Mouse (Mus musculus) WW6 (cell line): ENCODE measurements at regions not wholly inside any gene's neighbourhood (a gene's known extent, or its start where the extent isn't known, plus 50 kb on each side); places are given as distances from the start of the nearest gene placed in this dataset.

Source experiments
- DNase-seq: peaks from one replicate; pipeline ENCODE4 v3.0.0-alpha.2; 2013; ENCODE audit warnings: low read depth, low spot score

DNA sequence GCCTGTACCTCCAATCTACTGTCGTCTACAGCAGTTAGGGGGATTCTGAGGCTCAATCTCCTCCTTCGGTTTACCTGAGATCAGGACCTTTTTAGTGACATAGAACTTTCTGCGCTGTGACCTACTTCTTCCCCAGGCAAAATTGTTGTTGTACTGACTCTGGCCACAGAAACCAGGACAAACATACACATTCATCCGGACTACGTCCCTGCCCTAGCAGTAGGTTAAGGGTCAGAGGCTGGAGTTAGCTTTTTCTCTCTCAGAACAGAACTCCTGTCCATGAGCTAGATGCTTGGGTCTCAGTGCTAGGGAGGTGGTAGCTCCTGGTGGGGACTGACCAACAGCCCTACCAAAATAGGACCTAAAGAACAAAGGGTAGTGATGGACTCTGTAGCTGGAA is 180.2 kb downstream of the Rybp start:
- DNase-seq = no peak

DNA sequence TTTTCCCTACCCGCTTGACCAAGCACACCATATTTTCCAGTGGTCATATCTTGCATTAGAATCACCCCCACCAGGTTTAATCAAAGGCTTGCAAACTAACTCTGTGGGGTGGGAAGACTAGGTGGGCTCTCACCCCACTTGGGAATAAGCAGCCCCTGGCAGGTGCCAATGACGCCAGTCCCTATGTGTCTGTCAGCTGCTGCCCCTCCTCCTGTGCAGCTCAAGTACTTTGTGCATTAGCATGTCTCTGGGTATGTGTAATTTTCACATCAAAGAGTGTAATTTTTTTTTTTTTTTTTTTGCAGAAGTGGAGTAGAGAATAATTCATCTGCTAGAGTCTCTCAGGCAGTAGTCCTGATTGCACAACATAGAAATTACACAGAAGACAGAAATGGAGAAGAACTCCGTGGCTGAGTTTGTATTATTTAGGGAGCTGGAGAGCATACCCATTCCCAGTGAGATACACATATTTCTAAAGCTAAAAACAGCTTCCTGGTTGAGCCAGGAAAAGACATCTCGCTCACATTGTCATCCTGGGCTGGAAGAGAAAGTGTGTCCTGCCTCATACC is 186.6 kb downstream of the Rybp start:
- DNase-seq = no peak

DNA sequence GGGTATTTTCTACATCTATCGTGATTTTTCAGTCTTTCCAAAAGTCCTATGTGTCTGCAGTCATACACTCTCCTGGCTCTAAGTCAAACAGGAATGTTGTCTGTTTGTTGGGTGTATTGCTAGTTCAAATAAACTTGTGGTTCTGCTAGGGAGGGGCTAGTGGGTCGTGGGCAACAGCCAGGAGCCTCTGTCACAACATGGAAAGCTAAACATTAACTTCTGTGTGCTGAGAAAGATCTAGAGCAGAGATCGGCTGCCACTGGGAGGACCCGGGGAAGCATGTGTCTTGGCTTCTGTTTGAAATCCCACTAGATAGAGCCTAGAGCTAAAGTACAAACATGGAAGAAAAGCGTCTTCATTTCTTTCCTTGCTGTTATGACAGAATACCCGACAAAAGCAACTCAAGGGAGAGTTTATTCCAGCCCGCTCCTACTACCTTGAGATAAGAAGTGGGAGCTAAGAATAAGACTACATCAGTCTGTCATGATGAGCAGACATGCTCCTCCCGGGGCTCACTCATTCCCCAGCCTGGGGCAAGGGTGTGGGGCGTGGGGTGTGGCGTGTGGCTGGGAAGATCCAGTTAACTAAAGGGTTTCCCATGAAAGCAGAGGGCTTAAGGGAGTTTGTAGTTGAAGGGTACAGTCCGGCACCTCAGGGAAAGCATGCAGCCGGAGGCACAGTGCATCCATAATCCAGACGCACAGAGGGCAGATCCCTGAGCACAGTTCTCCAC is 190.7 kb downstream of the Rybp start:
- no peak for DNase-seq

DNA sequence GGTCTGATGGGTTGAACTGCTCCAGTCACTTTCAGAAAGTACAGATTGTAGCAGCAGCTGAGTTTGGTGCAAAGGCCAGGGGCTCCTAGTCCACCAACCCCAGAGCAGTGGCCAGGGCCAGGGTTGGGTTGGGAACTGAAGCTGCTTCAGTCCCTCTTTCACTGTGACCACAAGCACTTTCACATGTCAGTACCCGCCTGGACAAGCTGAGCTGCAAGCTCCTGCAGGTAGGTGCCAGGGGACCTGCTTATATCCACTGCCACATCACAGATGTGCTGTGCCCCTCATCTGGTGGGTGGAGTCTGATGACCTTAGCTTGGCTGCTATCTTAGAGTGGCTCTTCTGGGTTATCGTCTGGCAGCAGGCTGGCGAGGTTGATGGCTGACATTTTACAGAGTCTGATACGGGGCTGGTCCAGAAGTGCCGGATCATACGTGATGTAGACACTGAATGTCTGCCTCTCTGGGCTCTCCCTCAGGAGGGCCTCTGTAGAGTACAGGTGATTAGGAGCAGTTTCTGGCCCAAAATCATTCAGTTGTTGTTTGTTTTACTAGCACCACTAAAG is 192.6 kb downstream of the Rybp start:
- DNase-seq = no peak

DNA sequence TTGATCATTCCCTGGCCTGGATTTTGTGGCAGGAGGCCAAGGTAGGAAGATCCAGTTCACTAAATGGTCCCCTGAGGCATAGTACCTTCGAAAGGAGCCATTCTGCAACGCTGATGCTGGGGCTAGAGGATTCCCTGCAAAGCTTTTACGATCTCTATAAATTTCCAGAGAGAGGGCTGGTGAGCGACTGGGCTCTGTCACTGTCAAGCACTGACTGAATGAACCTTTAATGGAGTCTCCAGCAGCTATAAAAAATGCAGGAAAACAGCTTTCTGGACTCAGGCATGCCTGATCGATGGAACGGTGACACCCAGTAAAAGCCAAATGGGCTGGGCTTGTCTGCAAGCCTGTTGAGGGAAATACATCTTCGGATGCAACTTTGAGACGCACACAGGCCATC is 194.4 kb downstream of the Rybp start:
- no peak for DNase-seq

DNA sequence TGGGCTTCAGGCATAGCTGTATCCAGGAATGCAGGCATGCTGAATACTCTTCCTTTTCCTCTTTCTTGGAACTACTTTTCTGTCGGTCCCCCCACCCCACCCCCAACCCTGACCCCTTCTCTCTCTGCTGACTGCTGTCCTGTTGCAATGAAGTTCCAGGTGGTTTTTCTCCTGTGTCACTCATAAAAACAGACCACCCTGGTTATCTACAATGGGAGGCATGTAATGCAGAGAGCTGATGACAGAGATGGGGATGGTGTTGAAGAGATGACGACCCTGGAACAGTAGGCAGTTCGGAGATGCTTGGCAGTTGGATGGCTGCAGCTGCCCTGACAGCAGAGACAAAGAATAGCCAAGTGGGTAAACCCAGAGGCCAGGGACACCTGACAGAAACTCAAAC is 195.5 kb downstream of the Rybp start:
- no peak for DNase-seq

DNA sequence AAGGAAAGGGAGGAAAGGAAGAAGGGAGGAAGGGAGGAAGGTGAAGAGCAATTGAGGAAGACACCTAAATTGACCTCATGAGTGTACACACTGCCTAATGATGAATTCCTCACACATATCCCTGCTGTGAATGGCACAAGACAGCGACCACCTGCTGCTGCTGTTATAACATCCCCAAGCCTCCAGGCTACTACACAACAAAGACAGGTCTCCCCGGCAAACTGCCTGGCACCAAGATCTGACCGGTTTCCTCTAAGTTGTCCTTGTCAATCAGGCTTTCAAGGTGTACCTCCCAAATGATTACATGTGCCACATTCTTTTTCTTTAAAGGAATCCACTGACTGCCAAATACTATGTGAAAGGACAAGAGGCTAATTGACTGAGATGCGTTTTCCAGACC is 198.7 kb downstream of the Rybp start:
- no peak for DNase-seq

DNA sequence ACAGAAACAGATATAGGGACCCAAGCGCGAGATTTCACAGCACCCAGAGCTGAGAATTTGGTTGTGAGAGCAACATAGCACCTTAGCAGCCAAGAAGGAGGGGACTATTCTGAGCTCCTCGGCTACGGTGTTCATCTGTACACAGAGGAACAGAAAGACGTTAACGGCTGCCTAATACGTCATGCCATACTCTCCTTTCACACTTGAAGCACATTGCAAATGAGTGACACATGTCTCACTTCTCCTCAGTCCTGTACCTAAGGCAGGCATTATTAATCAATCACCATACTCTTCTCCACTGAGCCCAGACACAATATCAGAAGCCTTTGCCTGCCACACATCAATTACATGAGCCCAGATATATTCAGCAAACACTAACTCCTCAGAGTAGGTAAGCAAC is 200.5 kb downstream of the Rybp start:
- DNase-seq = no peak

DNA sequence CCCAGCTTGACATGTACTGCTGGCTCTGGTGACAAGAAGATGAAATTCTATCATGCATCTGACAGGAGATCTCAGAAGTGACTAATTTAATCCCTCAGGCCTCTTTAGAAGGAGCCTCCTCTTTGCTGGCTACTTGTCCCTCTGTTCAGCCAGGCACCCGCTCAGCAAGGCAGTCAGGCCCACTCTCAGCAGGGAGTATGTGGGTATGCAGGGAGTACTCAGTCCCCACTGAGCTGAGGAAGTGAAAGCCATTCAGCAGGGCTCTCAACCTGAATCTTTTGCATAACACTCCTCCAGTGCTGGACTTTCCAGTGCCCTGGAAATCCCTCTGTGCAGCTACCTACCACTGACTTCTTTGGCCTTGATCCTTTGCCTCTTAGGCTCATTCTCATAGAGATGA is 201.3 kb downstream of the Rybp start:
- DNase-seq = no peak

DNA sequence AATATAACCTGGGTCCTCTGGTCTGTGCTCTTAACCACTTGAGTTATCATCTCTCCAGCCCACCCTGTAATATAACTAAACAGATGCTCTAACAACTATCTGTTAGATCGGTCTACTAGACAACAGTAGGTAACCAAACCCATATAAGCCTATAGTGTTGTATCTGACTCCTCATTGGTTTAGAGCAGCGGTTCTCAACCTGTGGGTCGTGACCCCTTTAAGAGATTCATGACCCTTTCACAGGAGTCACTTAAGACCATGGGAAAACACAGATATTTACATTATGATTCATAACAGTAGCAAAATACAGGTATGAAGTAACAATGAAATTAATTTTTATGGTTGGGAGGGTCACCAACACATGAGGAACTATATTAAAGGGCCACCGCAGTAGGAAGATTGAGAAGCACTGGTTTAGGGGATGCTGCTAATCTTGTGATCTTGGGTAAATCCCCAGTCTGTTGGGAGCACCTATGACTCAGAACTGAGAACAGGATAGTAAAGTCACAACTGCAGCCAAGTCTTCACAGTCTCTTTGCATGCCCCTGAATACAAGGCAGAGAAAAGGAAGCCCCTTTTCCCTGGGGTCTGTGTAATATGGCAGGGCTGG is 203.3 kb downstream of the Rybp start:
- no peak for DNase-seq

DNA sequence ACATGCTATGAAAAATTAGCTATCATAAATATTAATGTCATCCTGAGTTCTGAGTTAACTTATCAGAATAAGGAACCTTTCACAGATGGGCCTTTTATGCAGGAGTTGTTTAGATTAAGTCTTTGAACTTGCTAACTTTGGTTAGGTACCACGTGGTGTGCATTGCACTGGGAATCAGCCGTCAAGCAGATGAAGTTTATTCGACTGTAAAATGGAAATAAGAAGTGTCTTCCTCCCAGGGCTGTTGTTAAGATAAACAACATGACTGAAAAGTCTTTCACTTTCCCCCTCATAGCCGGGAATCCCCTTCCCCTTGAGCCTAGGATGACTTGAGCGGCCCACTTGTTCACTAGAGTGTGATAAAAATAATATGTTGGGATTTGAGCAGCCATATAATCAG is 204.2 kb downstream of the Rybp start:
- no peak for DNase-seq

DNA sequence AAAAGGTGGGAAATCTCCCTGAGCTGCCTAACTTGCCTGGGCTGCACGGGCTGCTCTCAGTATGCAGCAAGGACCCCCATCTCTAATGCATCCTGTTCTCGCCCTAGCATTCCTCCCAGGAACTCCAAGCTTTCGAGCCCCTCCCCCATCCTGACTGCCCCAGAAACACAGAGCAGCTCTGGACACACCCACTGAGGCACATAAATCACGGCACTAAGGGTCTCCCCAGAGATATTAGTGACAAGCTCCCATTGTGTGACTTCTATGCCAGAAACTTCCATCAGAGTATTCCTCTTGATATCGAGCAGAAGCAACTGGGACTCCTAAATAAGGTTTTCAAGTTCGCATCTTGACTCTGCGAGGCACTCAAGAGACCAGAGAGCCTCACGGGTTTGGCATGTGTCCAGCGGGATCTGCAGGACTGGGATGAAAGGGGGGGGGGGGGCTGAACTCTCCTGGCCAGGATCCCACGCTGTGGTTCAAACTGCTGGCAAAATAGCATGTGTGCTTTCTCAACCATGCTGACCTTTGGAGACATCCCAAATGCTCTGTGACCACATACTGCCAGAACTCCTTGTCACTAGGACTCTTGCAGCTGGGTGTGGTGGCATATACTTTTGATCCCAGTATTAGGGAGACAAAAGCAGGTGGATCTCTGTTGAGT is 212.5 kb downstream of the Rybp start:
- no peak for DNase-seq

DNA sequence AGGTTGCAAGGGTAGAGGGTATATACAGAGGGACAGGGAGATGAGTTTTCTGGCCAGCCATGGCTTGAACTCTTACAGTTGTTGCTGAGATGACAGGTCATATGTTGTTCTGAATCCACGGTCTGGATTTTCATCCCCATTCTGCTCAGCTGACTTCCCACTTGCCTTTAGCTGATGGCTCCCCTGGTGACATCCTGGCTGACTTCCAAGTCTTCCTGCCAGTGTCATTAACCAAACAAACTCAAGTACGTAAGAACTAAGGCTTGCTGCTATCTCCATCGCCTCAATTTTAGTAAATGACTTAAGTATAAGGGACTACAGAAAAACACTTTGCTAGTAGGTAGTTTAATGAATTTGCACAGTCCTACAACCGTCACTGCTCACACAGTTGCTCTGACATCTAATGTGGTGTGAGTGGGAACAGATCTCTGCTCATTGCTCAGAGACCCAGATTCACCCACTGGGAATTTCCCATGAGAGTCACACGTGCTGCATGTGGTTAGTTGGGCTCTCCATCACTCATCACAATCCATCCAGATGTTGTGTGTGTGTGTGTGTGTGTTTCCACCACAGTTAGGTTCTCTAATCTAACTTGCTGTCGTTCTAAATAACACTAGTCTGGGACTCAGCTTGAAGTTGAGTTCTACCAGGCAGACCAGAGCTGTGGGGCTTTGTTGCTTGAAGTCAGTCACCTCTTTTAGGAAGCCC is 214.9 kb downstream of the Rybp start:
- DNase-seq = no peak

DNA sequence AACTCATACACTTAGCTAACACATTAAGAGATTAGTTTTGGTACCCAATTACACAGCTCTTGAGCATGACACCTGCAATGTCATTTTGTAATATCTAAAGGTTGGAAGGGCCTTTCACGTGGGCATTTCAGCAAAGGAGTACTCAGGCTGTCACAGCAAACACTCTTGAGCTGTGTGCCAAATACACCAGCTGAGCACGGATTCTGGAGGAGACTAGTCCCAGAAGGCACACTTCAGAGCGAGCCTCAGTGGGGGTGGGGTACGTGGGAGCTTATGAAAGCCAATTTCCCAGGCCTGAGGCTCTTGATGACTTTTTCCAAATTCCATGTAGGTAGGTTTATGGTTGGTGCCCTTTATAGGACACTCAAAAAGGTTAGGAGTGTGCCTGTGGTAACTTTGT is 218.1 kb downstream of the Rybp start:
- DNase-seq = no peak

DNA sequence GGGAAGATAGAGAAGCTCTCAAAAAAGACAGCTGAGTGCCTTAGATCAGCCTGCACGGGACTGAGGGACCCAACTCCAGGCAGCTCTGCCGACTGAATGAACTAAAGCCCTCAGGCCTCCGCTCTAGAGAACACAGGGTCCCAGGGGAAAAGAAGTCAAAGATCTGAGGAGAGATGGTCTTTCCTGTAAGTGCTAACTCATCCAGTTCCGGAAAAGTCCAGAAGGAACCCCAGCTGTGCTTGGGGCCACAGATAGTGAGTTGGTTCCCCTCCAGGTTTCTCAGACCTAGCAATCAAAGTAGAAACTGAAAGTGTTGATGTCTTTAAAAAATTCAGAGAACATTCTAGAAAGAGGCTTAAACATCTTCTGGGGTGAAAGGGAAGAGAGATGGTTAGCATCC is 220.0 kb downstream of the Rybp start:
- no peak for DNase-seq

DNA sequence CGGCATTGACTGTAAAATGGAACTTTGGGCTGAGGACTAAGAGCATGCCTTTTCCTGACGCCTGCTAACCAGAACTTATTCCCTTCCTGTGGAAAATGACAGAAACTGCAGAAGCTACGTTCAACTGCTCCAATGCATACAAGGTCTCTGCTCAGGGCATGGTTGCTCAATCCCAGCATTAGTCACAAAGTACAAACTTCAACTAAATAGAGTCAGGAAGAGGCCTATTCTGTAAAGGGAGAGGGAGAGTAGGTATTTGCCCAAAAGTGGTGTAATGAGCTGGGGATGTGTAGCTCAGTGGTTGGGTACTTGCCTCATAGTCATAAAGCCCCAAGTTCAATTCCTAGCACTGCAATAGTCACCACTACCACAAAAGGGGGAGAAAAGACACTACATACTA is 221.7 kb downstream of the Rybp start:
- no peak for DNase-seq

DNA sequence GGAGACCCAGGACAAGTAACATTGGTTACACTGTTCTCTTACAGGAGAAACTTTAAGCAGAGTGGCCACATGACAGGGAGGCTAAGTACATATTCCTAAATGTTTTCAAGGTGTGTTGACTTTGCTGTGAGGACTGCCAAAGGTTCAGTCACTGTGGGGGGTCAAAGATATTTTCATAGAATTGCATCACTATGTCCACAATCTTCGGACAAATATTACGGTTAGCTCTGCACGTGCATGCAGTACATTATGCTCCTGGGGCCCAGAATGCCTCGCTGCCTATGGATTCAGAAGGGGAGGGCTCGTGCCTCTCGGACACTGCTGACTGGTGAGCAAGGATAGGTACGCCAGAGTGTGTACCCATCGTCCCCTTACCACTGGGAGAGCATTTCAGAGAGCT is 224.3 kb downstream of the Rybp start:
- no peak for DNase-seq

DNA sequence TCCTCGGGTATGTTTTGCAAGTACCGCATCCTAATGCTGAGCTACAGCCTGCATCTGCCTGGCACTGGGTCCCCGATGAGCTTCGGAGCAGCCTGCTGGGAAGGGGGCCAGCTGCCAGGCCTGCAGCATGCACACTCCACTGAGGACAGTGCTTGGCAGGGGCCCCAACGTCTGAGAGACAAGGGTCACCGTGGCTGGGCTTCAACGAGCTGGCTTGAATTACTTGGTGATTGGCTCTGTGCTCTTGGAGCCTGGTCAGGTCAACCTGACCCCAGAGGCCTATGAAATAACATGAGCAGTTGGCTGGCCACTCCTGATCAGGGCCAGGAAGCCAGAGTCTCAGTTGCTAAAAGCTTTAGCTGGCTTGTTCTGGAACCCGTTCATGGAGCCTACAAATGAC is 227.5 kb downstream of the Rybp start:
- no peak for DNase-seq

DNA sequence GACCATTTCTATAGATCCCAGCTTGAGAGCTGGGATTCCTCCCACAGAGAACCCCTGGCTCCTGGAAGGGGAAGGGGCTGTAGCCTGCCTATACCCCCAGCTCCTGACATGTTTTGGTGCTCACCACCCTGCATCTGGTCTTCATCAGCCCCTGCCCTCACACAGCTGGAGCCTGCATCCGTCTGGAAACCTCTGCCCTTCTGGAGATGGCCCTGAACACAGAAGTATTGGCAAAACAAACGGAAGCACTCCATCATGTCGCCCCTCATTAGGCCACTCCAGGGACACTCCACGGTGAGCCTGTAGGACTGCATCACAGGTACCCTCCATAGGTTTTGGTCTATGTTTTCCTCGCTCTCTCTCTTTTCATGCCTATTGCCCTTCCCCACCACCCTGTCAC is 231.3 kb downstream of the Rybp start:
- no peak for DNase-seq

DNA sequence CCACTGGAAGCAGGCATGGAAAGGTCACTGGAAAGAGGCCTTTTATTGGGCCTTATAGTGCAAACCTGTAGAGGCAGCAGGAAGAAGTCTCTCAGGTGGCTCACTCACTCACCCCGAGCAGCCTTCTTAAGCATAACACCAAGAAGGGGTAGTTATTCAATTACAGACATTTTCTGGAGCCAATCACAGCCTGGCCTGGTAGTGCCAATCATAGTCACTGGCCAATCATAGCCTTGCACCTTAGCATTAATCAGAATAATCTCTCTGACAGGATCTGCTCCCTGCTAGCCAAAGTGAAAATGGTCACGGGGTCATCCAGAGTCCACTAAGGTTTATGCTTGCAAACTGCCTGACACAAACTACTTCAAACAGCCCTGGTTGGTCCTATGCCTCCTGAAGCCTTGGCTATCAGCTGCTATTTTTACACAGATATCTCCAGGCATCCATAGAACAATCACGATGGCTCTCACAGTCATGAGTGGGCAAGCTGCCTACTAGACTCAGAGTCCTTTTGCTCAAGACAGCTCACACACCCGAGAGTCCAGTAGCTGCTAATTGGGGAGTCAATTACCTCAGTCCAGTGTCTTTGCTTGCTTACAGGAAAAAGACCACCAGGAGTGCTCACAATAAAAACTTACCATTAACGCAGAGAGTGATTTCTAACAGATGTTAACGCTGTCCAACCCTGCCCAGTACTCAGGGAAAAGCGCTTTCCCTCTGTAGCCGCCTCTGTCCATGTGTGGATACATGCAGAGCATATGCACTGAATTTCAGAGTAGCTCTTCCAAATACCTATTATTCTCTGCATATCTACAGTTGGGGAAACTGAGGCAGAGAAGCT is 234.1 kb downstream of the Rybp start:
- no peak for DNase-seq

DNA sequence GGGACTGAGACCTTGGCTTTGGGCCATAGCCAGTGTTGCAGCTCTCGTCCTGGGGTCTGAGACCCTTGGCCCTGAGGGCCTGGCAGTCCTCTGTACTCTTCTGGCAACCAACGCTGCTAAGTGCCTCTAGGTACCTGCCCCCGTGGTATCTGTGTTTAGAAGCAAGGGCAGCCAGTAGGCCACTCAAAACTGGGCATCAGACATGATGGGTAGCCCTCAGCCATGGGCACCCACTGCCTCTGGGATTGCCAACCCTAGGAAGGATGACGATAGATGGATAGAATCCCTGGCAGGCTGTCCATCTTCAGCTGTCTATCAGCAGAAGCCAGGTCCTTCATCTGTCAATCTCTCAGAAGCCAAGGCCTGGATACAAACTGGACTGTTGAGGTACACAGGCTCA is 234.9 kb downstream of the Rybp start:
- DNase-seq = no peak
